Mouse (Mus musculus) midbrain, postnatal 0 days (tissue): ENCODE data around the gene Thg1l. TPM values are rescaled to one million over a fixed set of nuclear protein-coding genes. Genes with fewer than 3 reads are reported as not detected.
A peak's percentile ranks its signal among the peaks of the same experiment; 100 is the strongest.

Experiments
- ATAC-seq: fragments of 200-750 bp; cut with Nextera tagmentation; 2 replicates; pipeline ENCODE4 v1.8.0; 2017; ENCODE audit warnings: moderate number of reproducible peaks, mild to moderate bottlenecking, moderate TSS enrichment, moderate library complexity; ENCODE audit not compliant: low FRiP score
- DNase-seq: peaks from one replicate; pipeline ENCODE4 v3.0.0-alpha.2; 2015; ENCODE audit warnings: low spot score
- H3K27ac ChIP-seq: fragments of 300-500 bp; sonication (generic); 2 replicates; pipeline ENCODE4 v1.5.1; 2014; ENCODE audit warnings: low read depth, mild to moderate bottlenecking, low read length, mixed read lengths
- H3K27me3 ChIP-seq: fragments of 300-500 bp; sonication (generic); 2 replicates; pipeline ENCODE4 v1.6.1; 2014; ENCODE audit warnings: low read length, control low read depth, mixed read lengths; ENCODE audit not compliant: insufficient read depth
- H3K36me3 ChIP-seq: fragments of 300-500 bp; sonication (generic); 2 replicates; pipeline ENCODE4 v1.6.1; 2014; ENCODE audit warnings: low read length, control low read depth, mixed read lengths; ENCODE audit not compliant: insufficient read depth
- H3K4me1 ChIP-seq: fragments of 300-500 bp; sonication (generic); 2 replicates; pipeline ENCODE4 v1.6.1; 2014; ENCODE audit warnings: mild to moderate bottlenecking, control low read depth, antibody characterized with exemption, low read length, mixed read lengths; ENCODE audit not compliant: insufficient read depth
- H3K4me2 ChIP-seq: fragments of 300-500 bp; sonication (generic); 2 replicates; pipeline ENCODE4 v1.6.1; 2014; ENCODE audit warnings: low read depth, mild to moderate bottlenecking, low read length, mixed read lengths; ENCODE audit not compliant: poor library complexity, severe bottlenecking
- H3K4me3 ChIP-seq: fragments of 300-500 bp; sonication (generic); 2 replicates; pipeline ENCODE4 v1.5.1; 2014; ENCODE audit warnings: low read depth, mild to moderate bottlenecking, low read length, moderate library complexity
- H3K9ac ChIP-seq: fragments of 300-500 bp; sonication (generic); replicated peaks from 2 replicates; pipeline ENCODE4 v1.6.1; 2014; ENCODE audit warnings: mild to moderate bottlenecking, low read length, moderate library complexity, mixed read lengths; ENCODE audit not compliant: poor library complexity, severe bottlenecking
- H3K9me3 ChIP-seq: fragments of 300-500 bp; sonication (generic); 2 replicates; pipeline ENCODE4 v1.6.1; 2016; ENCODE audit warnings: low read length, control low read depth
- CTCF ChIP-seq: IDR thresholded peaks from 2 replicates; pipeline ENCODE4 v1.5.1; 2016; ENCODE audit warnings: antibody characterized with exemption, mild to moderate bottlenecking
- WGBS: fragments of 180-500 bp; shearing (Covaris S2); extraction: QIAGEN DNeasy Blood & Tissue Kit; methylation state at CpG from one replicate; pipeline ENCODE4 v1.1.7; 2014; 5-methylcytosine and 5-hydroxymethylcytosine counted together
- polyA plus RNA-seq: library from polyadenylated mRNA; unstranded; fragments of >200 nt; fragmentation: Nextera tagmentation; extraction: Ambion mirVana; gene quantifications from 2 replicates; pipeline ENCODE4 v1.2.1, GENCODE M21; 2015
- total RNA-seq: library from RNA; depleted of rRNA; stranded (reverse); fragments of >200 nt; gene quantifications from 2 replicates; pipeline ENCODE4 v1.2.3, GENCODE M21; 2014; rRNA removed

Gene Thg1l
- total RNA-seq (11.1 TPM in 2 replicates), polyA plus RNA-seq (8.8 TPM in 2 replicates)

DNA sequence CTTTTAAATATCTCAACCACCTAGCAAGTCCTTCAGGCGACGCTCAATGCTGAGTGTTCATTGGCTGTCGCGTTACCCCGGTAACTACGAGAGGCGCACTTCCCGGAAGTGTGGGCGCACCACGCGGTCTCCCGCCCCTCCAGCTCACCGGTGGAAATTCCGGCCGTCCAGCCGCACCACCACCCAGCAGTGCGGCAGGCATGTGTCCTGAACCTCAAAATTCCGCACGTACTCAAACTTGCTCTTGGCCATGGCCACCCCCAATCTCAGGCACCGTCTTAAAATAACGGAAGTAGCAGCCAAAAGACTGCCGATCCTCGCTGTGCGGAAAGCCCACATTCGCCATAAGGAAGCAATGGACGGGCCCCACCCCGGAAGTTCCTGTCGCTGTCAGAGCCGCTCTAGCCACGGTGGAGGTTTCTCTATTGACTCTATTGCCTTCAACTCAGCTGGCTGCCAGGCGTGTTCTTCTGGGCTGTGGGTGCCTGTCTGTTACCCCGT, at the start of gene Thg1l:
Gene Thg1l, minus strand, starts transcription at position 368 of the 501 bp plus-strand sequence.
- ATAC-seq (peak; percentile 99), DNase-seq (peak; percentile 96)
- Histone ChIP-seq H3K4me1 (no peaks in the 10 kb centered on the region), H3K27ac (peak within 1 kb of the TSS; percentile 70), H3K4me2 (peak within 1 kb of the TSS; percentile 52), H3K36me3 (peaks cover 13% of the 10 kb centered on the region; the same call in 1 of the 2 replicates), H3K4me3 (peak within 1 kb of the TSS; percentile 63), H3K9ac (0 out of 2 replicates have a peak within 1 kb of the TSS, but pooled peaks have one; percentile 42), H3K9me3 (no peaks in the 10 kb centered on the region), H3K27me3 (no peaks in the 10 kb centered on the region)
- under 1% methylated on average over 32 of the region's 32 CpGs for WGBS
- TF ChIP-seq CTCF: no peak

DNA sequence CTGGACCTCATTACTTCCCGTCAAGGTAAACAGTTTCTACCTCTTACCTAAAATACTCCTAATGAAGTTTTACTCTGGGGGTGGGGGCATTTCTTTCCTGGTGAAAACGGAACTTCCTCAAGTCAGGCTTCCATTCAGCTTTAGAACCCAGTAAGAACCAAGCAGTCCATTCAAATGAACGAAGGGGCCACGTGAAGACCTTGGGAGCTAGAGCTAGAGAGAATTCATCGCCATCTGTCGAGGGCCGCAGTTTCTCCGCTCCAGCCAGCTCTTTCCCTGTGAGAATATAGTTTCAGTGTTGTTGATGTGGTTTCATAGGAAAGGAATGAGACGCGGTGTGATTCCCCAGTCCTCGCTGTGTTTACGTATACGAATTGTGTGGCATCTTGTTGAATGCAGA, 36.8 kb upstream of the Thg1l start:
- H3K4me2 ChIP-seq: peak overlapping the region; percentile 34; the same call in 1 of the 2 replicates
- no peaks in the 10 kb centered on the region for H3K9me3 ChIP-seq
- WGBS: 53% methylated on average over 13 of the region's 13 CpGs
- H3K9ac ChIP-seq: no peak overlapping the region
- H3K36me3 ChIP-seq: no peaks in the 10 kb centered on the region
- no peaks in the 10 kb centered on the region for H3K27me3 ChIP-seq
- DNase-seq (no peak), ATAC-seq (no peak)
- TF ChIP-seq CTCF: no peak
- no peak overlapping the region for H3K27ac ChIP-seq
- no peaks in the 10 kb centered on the region for H3K4me1 ChIP-seq
- 0 out of 2 replicates have a peak overlapping the region, but pooled peaks have one; percentile 10 for H3K4me3 ChIP-seq

DNA sequence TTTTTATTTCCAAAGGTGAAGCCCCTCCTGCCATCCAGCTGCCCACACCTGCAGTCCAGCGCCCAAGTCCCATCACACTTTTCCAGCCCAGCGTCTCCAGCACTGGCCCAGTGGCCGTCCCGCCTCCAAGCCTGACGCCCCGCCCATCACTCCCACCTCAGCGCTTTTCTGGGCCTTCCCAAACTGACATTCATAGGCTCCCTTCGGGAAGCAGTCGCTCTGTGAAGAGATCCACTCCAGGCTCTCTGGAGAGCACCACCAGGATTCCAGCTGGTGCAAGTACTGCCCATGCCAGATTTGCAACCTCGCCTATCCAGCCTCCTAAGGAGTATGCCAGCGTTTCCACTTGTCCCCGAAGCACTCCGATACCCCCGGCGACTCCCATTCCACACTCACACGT, 36.3 kb upstream of the Thg1l start:
- WGBS: 13% methylated on average over 16 of the region's 16 CpGs
- no peak for ATAC-seq
- Histone ChIP-seq H3K36me3 (no peaks in the 10 kb centered on the region), H3K4me1 (no peaks in the 10 kb centered on the region), H3K9ac (no peak overlapping the region; the same call in 1 of the 2 replicates), H3K9me3 (no peaks in the 10 kb centered on the region), H3K27ac (no peak overlapping the region), H3K4me3 (0 out of 2 replicates have a peak overlapping the region, but pooled peaks have one; percentile 10), H3K27me3 (no peaks in the 10 kb centered on the region), H3K4me2 (peak overlapping the region; percentile 34)
- TF ChIP-seq CTCF: no peak
- no peak for DNase-seq

DNA sequence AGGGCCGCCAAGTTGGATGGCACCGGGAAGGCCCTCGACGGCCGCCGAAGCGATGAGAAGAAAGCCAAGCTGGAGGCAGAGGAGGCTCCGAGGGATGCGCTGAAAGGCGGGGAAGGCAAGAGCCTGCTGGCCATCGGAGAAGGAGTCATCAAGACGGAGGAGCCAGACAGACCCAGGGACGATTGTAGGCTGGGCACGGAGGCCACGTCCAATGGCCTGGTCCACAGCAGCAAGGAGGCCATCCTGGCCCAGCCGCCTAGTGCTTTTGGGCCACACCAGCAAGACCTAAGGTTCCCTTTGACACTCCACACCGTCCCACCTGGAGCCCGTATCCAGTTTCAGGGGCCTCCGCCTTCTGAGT, 25.6 kb upstream of the Thg1l start:
- Histone ChIP-seq H3K4me3 (peak overlapping the region; percentile 49), H3K4me2 (peak overlapping the region; percentile 83), H3K27ac (peak overlapping the region; percentile 55), H3K36me3 (no peaks in the 10 kb centered on the region), H3K9ac (peak overlapping the region; percentile 81), H3K27me3 (no peaks in the 10 kb centered on the region), H3K9me3 (no peaks in the 10 kb centered on the region), H3K4me1 (no peaks in the 10 kb centered on the region)
- TF ChIP-seq CTCF: no peak
- ATAC-seq (0 out of 2 replicates have a peak, but pooled peaks have one; percentile 11), DNase-seq (no peak)
- 39% methylated on average over 18 of the region's 19 CpGs for WGBS

DNA sequence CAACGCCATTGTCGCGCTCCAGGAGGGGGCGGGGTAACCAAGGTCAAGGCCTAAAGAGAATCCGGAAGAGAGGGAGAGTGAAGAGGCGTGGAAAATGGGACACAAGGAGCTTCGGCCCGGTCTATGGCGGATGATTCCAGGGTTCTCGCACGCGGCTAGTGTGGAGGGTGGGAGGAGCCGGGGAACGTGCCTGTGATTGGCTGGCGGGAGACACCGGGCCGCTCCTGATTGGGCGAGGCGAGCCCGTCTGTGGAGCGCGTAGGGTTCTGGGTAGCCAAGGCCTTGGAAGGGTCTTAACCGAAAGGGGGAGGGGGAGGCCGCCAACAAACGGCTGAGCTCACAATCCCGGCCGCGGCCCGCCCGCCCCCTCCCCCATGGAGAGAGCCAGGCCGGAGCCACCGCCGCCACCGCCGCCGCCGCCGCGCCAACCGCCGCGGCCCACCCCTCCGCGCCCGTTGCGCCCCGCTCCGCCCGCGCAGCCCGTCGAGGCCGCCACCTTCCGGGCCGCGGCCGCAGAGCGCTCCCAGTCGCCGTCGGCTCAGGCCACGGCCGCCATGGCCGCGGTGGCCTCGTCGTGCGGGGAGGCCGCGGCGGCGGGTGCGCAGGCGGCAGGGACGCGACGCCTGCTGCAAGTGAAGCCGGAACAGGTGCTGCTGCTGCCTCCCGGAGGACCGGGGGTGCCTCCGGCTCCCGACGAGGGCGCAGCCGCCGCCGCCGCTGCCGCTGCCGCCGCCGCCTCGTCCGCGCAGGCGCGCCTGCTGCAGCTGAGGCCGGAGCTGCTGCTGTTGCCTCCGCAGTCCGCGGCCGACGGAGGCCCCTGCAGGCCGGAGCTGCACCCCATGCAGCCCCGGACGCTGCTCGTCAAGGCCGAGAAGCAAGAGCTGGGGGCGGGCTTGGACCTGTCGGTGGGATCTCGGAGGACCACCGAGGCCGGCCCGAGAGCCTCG, 24.9 kb upstream of the Thg1l start, which contains the start of gene Sox30:
Gene Sox30, plus strand, starts transcription at position 365 of the 947 bp plus-strand sequence.
- peak within 1 kb of the TSS; percentile 55 for H3K27ac ChIP-seq
- no peaks in the 10 kb centered on the region for H3K36me3 ChIP-seq
- H3K4me3 ChIP-seq: peak within 1 kb of the TSS; percentile 49
- ATAC-seq (peak; percentile 97), DNase-seq (peak; percentile 77)
- H3K4me2 ChIP-seq: peak within 1 kb of the TSS; percentile 83
- no peaks in the 10 kb centered on the region for H3K9me3 ChIP-seq
- 11% methylated on average over 62 of the region's 115 CpGs for WGBS
- no peaks in the 10 kb centered on the region for H3K4me1 ChIP-seq
- no peaks in the 10 kb centered on the region for H3K27me3 ChIP-seq
- H3K9ac ChIP-seq: peak within 1 kb of the TSS; percentile 81
- peak; percentile 14 for TF ChIP-seq CTCF

DNA sequence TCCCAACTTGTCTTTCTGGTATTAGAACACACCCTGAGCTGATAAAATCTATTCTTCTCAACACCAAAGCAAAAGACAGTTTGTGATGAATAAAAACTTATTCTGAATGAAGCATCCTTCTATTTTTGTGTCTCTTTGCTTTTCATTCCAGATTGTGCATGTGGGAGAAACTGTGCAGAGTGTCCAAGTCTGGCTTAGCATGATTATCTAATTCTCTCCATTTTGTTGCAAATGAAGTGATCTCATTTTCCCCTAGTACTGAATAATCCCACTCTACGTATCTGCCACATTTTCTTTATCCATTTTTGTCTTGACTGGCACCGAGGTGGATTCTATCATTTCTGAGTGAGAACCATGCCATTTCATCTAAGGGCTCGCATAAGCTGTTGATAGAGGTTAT, 20.8 kb upstream of the Thg1l start:
- H3K4me2 ChIP-seq: no peak overlapping the region
- ATAC-seq: no peak
- WGBS: 67% methylated on average over 3 of the region's 3 CpGs
- no peak overlapping the region for H3K27ac ChIP-seq
- no peak overlapping the region for H3K4me3 ChIP-seq
- H3K27me3 ChIP-seq: no peaks in the 10 kb centered on the region
- no peaks in the 10 kb centered on the region for H3K36me3 ChIP-seq
- H3K9ac ChIP-seq: no peak overlapping the region
- no peak for DNase-seq
- no peak for TF ChIP-seq CTCF
- H3K4me1 ChIP-seq: no peaks in the 10 kb centered on the region
- no peaks in the 10 kb centered on the region for H3K9me3 ChIP-seq
